Mouse (Mus musculus): ENCODE measurements around the gene Kif7. TPM values are rescaled to one million over a fixed set of nuclear protein-coding genes. Genes with fewer than 3 reads are reported as not detected.

The Kif7 gene
- polyA plus RNA-seq, 1 experiment from 2014 or later = 7.8 TPM

- Histone ChIP-seq H3K27ac (peak within 1 kb of the TSS; percentile 48), H3K4me3 (peak within 1 kb of the TSS; percentile 95), H3K27me3 (no peaks in the 10 kb centered on the region), H3K4me2 (peak within 1 kb of the TSS; percentile 96), H3K36me3 (no peaks in the 10 kb centered on the region), H3K9me3 (no peaks in the 10 kb centered on the region), H3K4me1 (peaks cover 31% of the 10 kb centered on the region), H3K9ac (peak within 1 kb of the TSS; percentile 90)
- ATAC-seq (ENCODE audit: insufficient number of reproducible peaks, insufficient read depth, low FRiP score, low TSS enrichment, low read depth) = peak; percentile 98
- under 1% methylated on average over 39 of the region's 39 CpGs for WGBS
Measured at GRCm38 (mm10) chr7:79659578-79660290, 55.8 kb downstream of the Kif7 start, which contains the start of gene Ticrr. Ticrr (plus strand) TSS chr7:79660196.

GRCm38 (mm10) chr7:79654586-79654985 is 60.9 kb downstream of the Kif7 start:
- 14% methylated on average over 1 of the region's 1 CpGs for WGBS
- peaks cover 4% of the 10 kb centered on the region; the same call in 1 of the 2 replicates for H3K4me1 ChIP-seq
- ATAC-seq (ENCODE audit: insufficient number of reproducible peaks, insufficient read depth, low FRiP score, low TSS enrichment, low read depth) = no peak
- H3K9ac ChIP-seq = no peak overlapping the region
- H3K9me3 ChIP-seq = no peaks in the 10 kb centered on the region
- H3K4me2 ChIP-seq = no peak overlapping the region
- H3K27me3 ChIP-seq = no peaks in the 10 kb centered on the region
- H3K4me3 ChIP-seq = no peak overlapping the region
- no peak overlapping the region for H3K27ac ChIP-seq
- no peaks in the 10 kb centered on the region for H3K36me3 ChIP-seq

GRCm38 (mm10) chr7:79654185-79654584 is 61.3 kb downstream of the Kif7 start:
- Histone ChIP-seq H3K4me1 (peaks cover 1% of the 10 kb centered on the region; the same call in 1 of the 2 replicates), H3K27ac (no peak overlapping the region), H3K4me3 (no peak overlapping the region), H3K27me3 (no peaks in the 10 kb centered on the region), H3K9ac (no peak overlapping the region), H3K36me3 (no peaks in the 10 kb centered on the region), H3K4me2 (no peak overlapping the region), H3K9me3 (no peaks in the 10 kb centered on the region)
- ATAC-seq (ENCODE audit: insufficient number of reproducible peaks, insufficient read depth, low FRiP score, low TSS enrichment, low read depth) = no peak
- 65% methylated on average over 1 of the region's 1 CpGs for WGBS

DNA sequence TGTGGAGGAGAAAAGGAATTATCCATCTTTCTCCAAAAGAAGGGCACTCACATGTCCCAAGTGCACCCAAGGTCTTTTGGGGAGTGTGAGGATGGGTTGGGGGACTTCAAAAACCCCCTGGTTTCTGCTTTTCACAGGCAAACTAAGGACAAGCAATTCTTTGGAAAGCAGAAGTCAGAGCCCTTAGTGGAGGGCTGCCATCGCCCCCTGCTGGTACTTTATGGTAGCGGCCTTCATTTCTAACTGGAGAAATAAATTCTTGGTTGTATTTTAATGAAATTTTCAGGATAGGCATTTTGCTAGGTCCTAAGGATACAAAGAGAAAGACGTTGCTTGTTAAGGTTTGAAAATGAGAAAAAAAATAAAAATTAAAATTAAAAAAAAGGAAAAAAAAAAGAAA is 66.5 kb downstream of the Kif7 start:
- Histone ChIP-seq H3K4me2 (no peak overlapping the region), H3K27ac (no peak overlapping the region), H3K4me1 (no peaks in the 10 kb centered on the region), H3K36me3 (no peaks in the 10 kb centered on the region), H3K9me3 (no peaks in the 10 kb centered on the region), H3K4me3 (no peak overlapping the region), H3K9ac (no peak overlapping the region), H3K27me3 (no peaks in the 10 kb centered on the region)
- 6% methylated on average over 3 of the region's 3 CpGs for WGBS
- no peak for ATAC-seq (ENCODE audit: insufficient number of reproducible peaks, insufficient read depth, low FRiP score, low TSS enrichment, low read depth)

Other genes with a start within 250 kb of the Kif7 start
- 28.8 and 33.0 TPM in 2 replicates for gene Polg, start 249.4 kb downstream of the Kif7 start, polyA plus RNA-seq (2015; fragmentation: Nextera tagmentation; extraction: Ambion mirVana)
- 0.15 and 0.48 TPM in 2 replicates for gene Rhcg, start 98.1 kb downstream of the Kif7 start, polyA plus RNA-seq (2015; fragmentation: Nextera tagmentation; extraction: Ambion mirVana)
- gene Ticrr, start 55.5 kb downstream of the Kif7 start, polyA plus RNA-seq (2015; fragmentation: Nextera tagmentation; extraction: Ambion mirVana) = 10.2 and 10.9 TPM in 2 replicates
- gene Plin1, start 17.2 kb upstream of the Kif7 start, polyA plus RNA-seq (2015; fragmentation: Nextera tagmentation; extraction: Ambion mirVana) = not detected in 2 replicates
- gene Pex11a, start 27.4 kb upstream of the Kif7 start, polyA plus RNA-seq (2015; fragmentation: Nextera tagmentation; extraction: Ambion mirVana) = 11.9 and 12.4 TPM in 2 replicates
- 0.20 and 0.29 TPM in 2 replicates for gene Wdr93, start 27.4 kb upstream of the Kif7 start, polyA plus RNA-seq (2015; fragmentation: Nextera tagmentation; extraction: Ambion mirVana)
- gene Mesp1, start 78.1 kb upstream of the Kif7 start, polyA plus RNA-seq (2015; fragmentation: Nextera tagmentation; extraction: Ambion mirVana) = not detected in 2 replicates
- 0.10 and 0.56 TPM in 2 replicates for gene Mesp2, start 95.0 kb upstream of the Kif7 start, polyA plus RNA-seq (2015; fragmentation: Nextera tagmentation; extraction: Ambion mirVana)
- gene Anpep, start 145.3 kb upstream of the Kif7 start, polyA plus RNA-seq (2015; fragmentation: Nextera tagmentation; extraction: Ambion mirVana) = 10.0 and 26.8 TPM in 2 replicates
- gene Ap3s2, start 204.9 kb upstream of the Kif7 start, polyA plus RNA-seq (2015; fragmentation: Nextera tagmentation; extraction: Ambion mirVana) = 29.9 and 32.8 TPM in 2 replicates
- gene Arpin, start 219.6 kb upstream of the Kif7 start, polyA plus RNA-seq (2015; fragmentation: Nextera tagmentation; extraction: Ambion mirVana) = 24.2 and 25.6 TPM in 2 replicates

All from embryonic facial prominence, embryonic 13.5 days (tissue).